Comparison of ENCODE assay signal across 9 mouse cellular contexts in genomic region chr4:45654804-45655155, GRCm38 (mm10).
A peak's percentile ranks its signal among the peaks of the same experiment; 100 is the strongest.
DNase-seq lines count a peak whose midpoint lies in the region; ATAC-seq lines count a peak whose summit lies in the region.
"Had no signal": no experiment of that assay in that cellular context is flagged by ENCODE, and none has a peak within 500 bp of the region (broad histone marks: within the 10 kb centered on the region; RNA-seq: fewer than 3 reads in every experiment).

No protein-coding gene starts in this region.

- no peaks in the 10 kb centered on the region for H3K27me3 ChIP-seq in heart, embryonic 13.5 days (replicated peaks)
- H3K27me3 ChIP-seq in neural tube, embryonic 12.5 days (replicated peaks), result no peaks in the 10 kb centered on the region
- H3K27me3 ChIP-seq in limb, embryonic 12.5 days, result no peaks in the 10 kb centered on the region
- no peaks in the 10 kb centered on the region for H3K27me3 ChIP-seq in stomach, embryonic 16.5 days (ENCODE audit: control insufficient read depth, insufficient read depth, low read length)

- H3K36me3 ChIP-seq in heart, embryonic 13.5 days, result no peaks in the 10 kb centered on the region
- no peaks in the 10 kb centered on the region for H3K36me3 ChIP-seq in neural tube, embryonic 12.5 days
- no peaks in the 10 kb centered on the region for H3K36me3 ChIP-seq in limb, embryonic 12.5 days
- no peaks in the 10 kb centered on the region for H3K36me3 ChIP-seq in stomach, embryonic 16.5 days (ENCODE audit: control insufficient read depth, insufficient read depth, low read length)

- no peak for DNase-seq in heart, postnatal 4 days
- DNase-seq in neural tube, embryonic 10.5 days (ENCODE audit: extremely low spot score, low spot score), result no peak
- DNase-seq in gastrocnemius, postnatal 4 days (ENCODE audit: low spot score in 2 of 2), result no peak
- DNase-seq in right cerebral cortex, adult 2 months (ENCODE audit: low spot score in 2 of 2), result no peak
- DNase-seq: layer of hippocampus, postnatal 36 days had no signal

- peaks cover 27% of the 10 kb centered on the region for H3K4me1 ChIP-seq in heart, embryonic 13.5 days
- peaks cover 17% of the 10 kb centered on the region for H3K4me1 ChIP-seq in neural tube, embryonic 12.5 days
- H3K4me1 ChIP-seq in limb, embryonic 12.5 days (replicated peaks), result peaks cover 38% of the 10 kb centered on the region
- peaks cover 7% of the 10 kb centered on the region; the same call in 1 of the 2 replicates for H3K4me1 ChIP-seq in stomach, embryonic 16.5 days (ENCODE audit: control insufficient read depth, insufficient read depth, low read length)

- peak overlapping the region; percentile 51 for H3K4me2 ChIP-seq in heart, embryonic 13.5 days
- peak overlapping the region; percentile 47 for H3K4me2 ChIP-seq in neural tube, embryonic 12.5 days (replicated peaks)
- H3K4me2 ChIP-seq in limb, embryonic 12.5 days, result peak overlapping the region; percentile 39
- H3K4me2 ChIP-seq in stomach, embryonic 16.5 days (ENCODE audit: low read depth, low read length), result peak overlapping the region; percentile 30

- H3K9ac ChIP-seq in heart, embryonic 13.5 days, result no peak overlapping the region
- H3K9ac ChIP-seq in neural tube, embryonic 12.5 days, result no peak overlapping the region
- H3K9ac ChIP-seq in limb, embryonic 12.5 days (replicated peaks), result no peak overlapping the region
- H3K9ac ChIP-seq in stomach, embryonic 16.5 days (ENCODE audit: low read length), result no peak overlapping the region

- no peak for ATAC-seq in heart, embryonic 13.5 days (ENCODE audit: extremely low read depth, insufficient number of reproducible peaks, low FRiP score, low TSS enrichment)
- no peak for ATAC-seq in neural tube, embryonic 12.5 days (ENCODE audit: low FRiP score, low read depth)
- no peak for ATAC-seq in limb, embryonic 12.5 days (ENCODE audit: insufficient number of reproducible peaks, insufficient read depth, low FRiP score, low TSS enrichment, low read depth)
- no peak for ATAC-seq in stomach, embryonic 16.5 days (ENCODE audit: insufficient read depth, low FRiP score)

- H3K4me3 ChIP-seq in heart, embryonic 13.5 days, result peak overlapping the region; percentile 19; the same call in 1 of the 2 replicates
- H3K4me3 ChIP-seq in neural tube, embryonic 12.5 days, result no peak overlapping the region
- no peak overlapping the region for H3K4me3 ChIP-seq in limb, embryonic 12.5 days (replicated peaks)
- no peak overlapping the region for H3K4me3 ChIP-seq in stomach, embryonic 16.5 days (replicated peaks; ENCODE audit: low read length)

- H3K9me3 ChIP-seq in heart, embryonic 13.5 days, result no peaks in the 10 kb centered on the region
- no peaks in the 10 kb centered on the region for H3K9me3 ChIP-seq in neural tube, embryonic 12.5 days
- H3K9me3 ChIP-seq in limb, embryonic 12.5 days, result no peaks in the 10 kb centered on the region
- H3K9me3 ChIP-seq in stomach, embryonic 16.5 days (replicated peaks; ENCODE audit: control insufficient read depth, low read length), result no peaks in the 10 kb centered on the region

- WGBS in heart, embryonic 13.5 days, result 22% methylated on average over 4 of the region's 4 CpGs
- 8% methylated on average over 4 of the region's 4 CpGs for WGBS in neural tube, embryonic 12.5 days
- 11% methylated on average over 4 of the region's 4 CpGs for WGBS in limb, embryonic 12.5 days
- 25% methylated on average over 4 of the region's 4 CpGs for WGBS in stomach, embryonic 16.5 days

- no peak overlapping the region for H3K27ac ChIP-seq in heart, embryonic 13.5 days (replicated peaks)
- no peak overlapping the region for H3K27ac ChIP-seq in neural tube, embryonic 12.5 days
- no peak overlapping the region for H3K27ac ChIP-seq in limb, embryonic 12.5 days
- no peak overlapping the region for H3K27ac ChIP-seq in stomach, embryonic 16.5 days (ENCODE audit: low read length)
